In genomic region chr2:128276337-128276736, GRCm38 (mm10) we compare ENCODE assay signal across 15 mouse cellular contexts.
"Had no signal": no experiment of that assay in that cellular context is flagged by ENCODE, and none has a peak within 500 bp of the region (broad histone marks: within the 10 kb centered on the region; RNA-seq: fewer than 3 reads in every experiment).

No protein-coding gene starts in this region.

- H3K9ac ChIP-seq: kidney, embryonic 15.5 days; limb, embryonic 15.5 days; liver, embryonic 13.5 days; neural tube, embryonic 15.5 days had no signal

- H3K27ac ChIP-seq: liver, embryonic 13.5 days; neural tube, embryonic 15.5 days; stomach, postnatal 0 days had no signal

- H3K36me3 ChIP-seq: kidney, embryonic 15.5 days; limb, embryonic 15.5 days; liver, embryonic 13.5 days; neural tube, embryonic 15.5 days had no signal

- H3K9me3 ChIP-seq: kidney, embryonic 15.5 days; limb, embryonic 15.5 days; liver, embryonic 13.5 days; neural tube, embryonic 15.5 days had no signal

- H3K4me2 ChIP-seq: kidney, embryonic 15.5 days; limb, embryonic 15.5 days; liver, embryonic 13.5 days; neural tube, embryonic 15.5 days had no signal

- H3K27me3 ChIP-seq: kidney, embryonic 15.5 days; limb, embryonic 15.5 days; liver, embryonic 13.5 days; neural tube, embryonic 15.5 days had no signal

- DNase-seq: kidney, adult 2 months; kidney, postnatal 14 days; layer of hippocampus, postnatal 36 days; liver, embryonic 13.5 days; lung, postnatal 14 days; midbrain, embryonic 14.5 days; right cerebral cortex, adult 18-20 months; right cerebral cortex, postnatal 25 days; thymus, postnatal 4 days had no signal

- ATAC-seq: intestine, embryonic 16.5 days had no signal

- H3K4me3 ChIP-seq: kidney, embryonic 15.5 days; limb, embryonic 15.5 days; liver, embryonic 13.5 days; myocyte; neural tube, embryonic 15.5 days had no signal
